Mouse (Mus musculus) MEL (cell line): ENCODE results near the gene Mast1.

Experiments used
- CTCF ChIP-seq, 3 experiments: IDR thresholded peaks in 2 of 3; conservative IDR thresholded peaks in 1 of 3; 2 replicates each; pipeline ENCODE4 v1.5.1; 2011 to 2012; ENCODE audit warnings: low read length in 3 of 3, low read depth in 2 of 3, mild to moderate bottlenecking in 2 of 3, improper control_type of control experiment in 1 of 3, inconsistent platforms in 1 of 3, mixed read lengths in 1 of 3, moderate library complexity in 1 of 3; ENCODE audit not compliant: control insufficient read depth in 1 of 3, insufficient read depth in 1 of 3, poor library complexity in 1 of 3, severe bottlenecking in 1 of 3
- EP300 ChIP-seq, 2 experiments: IDR thresholded peaks; 2 replicates each; pipeline ENCODE4 v1.6.1; 2011; ENCODE audit warnings: improper control_type of control experiment in 2 of 2, low read length in 2 of 2, low read depth in 1 of 2, mild to moderate bottlenecking in 1 of 2
- ETS1 ChIP-seq: IDR thresholded peaks from 2 replicates; pipeline ENCODE4 v1.6.1; 2012; ENCODE audit warnings: low read depth, mild to moderate bottlenecking, inconsistent platforms, low read length, improper control_type of control experiment, moderate library complexity
- GATA1 ChIP-seq: IDR thresholded peaks from 2 replicates; pipeline ENCODE4 v1.6.1; 2011; ENCODE audit warnings: low read depth, low read length, improper control_type of control experiment
- HCFC1 ChIP-seq: IDR thresholded peaks from 2 replicates; pipeline ENCODE4 v1.6.1; 2012; ENCODE audit warnings: low read depth, mild to moderate bottlenecking, inconsistent platforms, low read length, improper control_type of control experiment, moderate library complexity
- MAFK ChIP-seq: IDR thresholded peaks from 2 replicates; pipeline ENCODE4 v1.6.1; 2011; ENCODE audit warnings: low read depth, mild to moderate bottlenecking, low read length, improper control_type of control experiment, borderline replicate concordance
- MAX ChIP-seq: IDR thresholded peaks from 2 replicates; pipeline ENCODE4 v1.6.1; 2011; ENCODE audit warnings: low read length, improper control_type of control experiment
- POLR2A ChIP-seq, 2 experiments: IDR thresholded peaks; 2 replicates each; pipeline ENCODE4 v1.6.1; 2011 to 2012; ENCODE audit warnings: low read length in 2 of 2, mild to moderate bottlenecking in 2 of 2, control low read depth in 1 of 2, improper control_type of control experiment in 1 of 2, low read depth in 1 of 2, moderate library complexity in 1 of 2; ENCODE audit not compliant: control insufficient read depth in 1 of 2, insufficient read depth in 1 of 2, poor library complexity in 1 of 2
- TAL1 ChIP-seq: IDR thresholded peaks from 2 replicates; pipeline ENCODE4 v1.6.1; 2012; ENCODE audit warnings: mild to moderate bottlenecking, inconsistent platforms, low read length, moderate library complexity, mixed read lengths

DNA sequence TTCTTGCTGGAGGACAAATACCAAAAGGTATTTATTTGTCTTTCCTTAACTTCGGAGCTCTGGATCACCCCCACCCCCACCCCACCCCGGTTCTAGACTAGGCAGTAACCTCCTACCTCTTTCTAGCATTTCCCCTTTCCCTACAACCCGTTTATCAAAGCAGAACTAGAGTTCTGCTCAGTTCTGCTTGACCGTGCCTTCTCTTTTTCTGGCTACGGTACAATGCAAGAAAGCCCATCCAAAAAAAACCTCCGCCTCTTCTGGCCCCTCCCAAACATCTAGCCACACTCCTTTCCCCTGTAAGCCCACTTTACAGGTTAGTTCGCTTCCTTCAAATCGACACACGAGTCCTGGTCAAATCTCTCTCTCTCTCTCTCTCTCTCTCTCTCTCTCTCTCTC lies 23.7 kb downstream of the Mast1 start:
- TF ChIP-seq POLR2A (IDR thresholded peaks at IDR 0.05; ENCODE audit: control insufficient read depth in 1 of 2, insufficient read depth in 1 of 2, low read depth in 1 of 2, low read length in 2 of 2, poor library complexity in 1 of 2), result no peak
- TF ChIP-seq CTCF (IDR thresholded peaks at IDR 0.05 in 2 of 3, conservative IDR thresholded peaks at IDR 0.05 in 1 of 3; ENCODE audit: control insufficient read depth in 1 of 3, insufficient read depth in 1 of 3, low read depth in 2 of 3, low read length in 3 of 3, poor library complexity in 1 of 3, severe bottlenecking in 1 of 3), result no peak
- no peak for TF ChIP-seq ETS1
- TF ChIP-seq MAX, result no peak
- TF ChIP-seq EP300 (IDR thresholded peaks at IDR 0.05; ENCODE audit: low read depth in 1 of 2, low read length in 2 of 2), result no peak
- TF ChIP-seq MAFK, result no peak
- no peak for TF ChIP-seq GATA1
- TF ChIP-seq TAL1, result no peak
- no peak for TF ChIP-seq HCFC1
